Mouse (Mus musculus) retina, embryonic 14.5 days (tissue): ENCODE measurements around the gene Naalad2.
"Not testable (repeated sequence)": the region's sequence is repeated elsewhere in the genome, so short reads cannot be mapped to it uniquely, and the experiment has no call there.

ENCODE experiments used
- DNase-seq: peaks from one replicate; pipeline ENCODE4 v3.0.0-alpha.2; 2015; ENCODE audit warnings: low spot score

Naalad2 gene

GRCm38 (mm10) chr9:18402895-18403294 is at the start of gene Naalad2:
Gene Naalad2 (minus strand): TSS chr9:18402995.
- not testable (repeated sequence) for DNase-seq

GRCm38 (mm10) chr9:18431687-18432086 is 28.9 kb upstream of the Naalad2 start:
- no peak for DNase-seq

- DNase-seq, result no peak
Observed at GRCm38 (mm10) chr9:18430354-18430753, 27.6 kb upstream of the Naalad2 start, which contains the start of gene Mbd3l2. Gene Mbd3l2 (plus strand): TSS chr9:18430654.

GRCm38 (mm10) chr9:18412371-18412770 is 9.6 kb upstream of the Naalad2 start:
- not testable (repeated sequence) for DNase-seq

- DNase-seq, result no peak
Observed at GRCm38 (mm10) chr9:18404118-18404517, 1.3 kb upstream of the Naalad2 start, which contains the start of gene Ubtfl1. Gene Ubtfl1 (plus strand): TSS chr9:18404418.

- no peak for DNase-seq
Observed at GRCm38 (mm10) chr9:18399629-18400028, 3.2 kb downstream of the Naalad2 start.

- no peak for DNase-seq
Observed at GRCm38 (mm10) chr9:18385782-18386181, 17.0 kb downstream of the Naalad2 start.

GRCm38 (mm10) chr9:18373026-18373425 is 29.8 kb downstream of the Naalad2 start:
- DNase-seq, result not testable (repeated sequence)

- DNase-seq, result no peak
Observed at GRCm38 (mm10) chr9:18319990-18320389, 82.8 kb downstream of the Naalad2 start.

GRCm38 (mm10) chr9:18298301-18298700 is 104.5 kb downstream of the Naalad2 start:
- DNase-seq, result no peak

GRCm38 (mm10) chr9:18293026-18293781 is 109.6 kb downstream of the Naalad2 start:
- no peak for DNase-seq

GRCm38 (mm10) chr9:18292443-18292922 is 110.3 kb downstream of the Naalad2 start:
- no peak for DNase-seq

- peak; percentile 97 for DNase-seq
Observed at GRCm38 (mm10) chr9:18291571-18292429, 111.0 kb downstream of the Naalad2 start, which contains the start of gene Chordc1. Gene Chordc1 (plus strand): TSS chr9:18292125.

- DNase-seq, result not testable (repeated sequence)
Observed at GRCm38 (mm10) chr9:18278693-18279092, 124.1 kb downstream of the Naalad2 start.

GRCm38 (mm10) chr9:18277497-18277896 is 125.3 kb downstream of the Naalad2 start:
- peak; percentile 75 for DNase-seq

GRCm38 (mm10) chr9:18276844-18277243 is 126.0 kb downstream of the Naalad2 start:
- DNase-seq, result no peak

- no peak for DNase-seq
Observed at GRCm38 (mm10) chr9:18275901-18276300, 126.9 kb downstream of the Naalad2 start.
